Mouse (Mus musculus): ENCODE data around the gene Cherp.

Gene Cherp

GRCm38 (mm10) chr8:72474826-72475546, at the start of gene Cherp:
Gene Cherp (minus strand): TSS chr8:72475226.
- peak; percentile 99 for DNase-seq (ENCODE audit: low read depth)

DNA sequence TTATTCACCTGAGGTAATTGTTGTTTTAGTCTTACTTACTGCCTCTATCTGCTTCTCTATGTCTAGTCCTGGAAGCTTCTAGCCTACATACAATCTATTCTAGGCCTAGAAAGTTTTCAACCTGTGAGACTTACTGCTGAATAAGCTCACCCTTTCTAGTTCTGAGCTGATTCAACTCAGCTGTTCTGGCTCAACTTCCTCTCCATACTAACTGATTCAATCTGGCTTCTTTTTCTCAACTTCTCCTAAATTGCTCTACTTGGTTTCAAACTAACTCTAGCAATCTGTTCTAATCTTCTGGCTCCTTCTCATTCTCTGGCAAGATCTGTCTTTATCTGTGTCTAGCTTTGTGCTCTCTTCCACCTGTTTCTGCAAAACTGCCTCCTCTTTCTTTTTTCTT, 46.9 kb upstream of the Cherp start:
- DNase-seq (ENCODE audit: low read depth) = no peak

- no peak for DNase-seq (ENCODE audit: low read depth)
These were observed 42.5 kb upstream of the Cherp start for GRCm38 (mm10) chr8:72517421-72517988.

DNA sequence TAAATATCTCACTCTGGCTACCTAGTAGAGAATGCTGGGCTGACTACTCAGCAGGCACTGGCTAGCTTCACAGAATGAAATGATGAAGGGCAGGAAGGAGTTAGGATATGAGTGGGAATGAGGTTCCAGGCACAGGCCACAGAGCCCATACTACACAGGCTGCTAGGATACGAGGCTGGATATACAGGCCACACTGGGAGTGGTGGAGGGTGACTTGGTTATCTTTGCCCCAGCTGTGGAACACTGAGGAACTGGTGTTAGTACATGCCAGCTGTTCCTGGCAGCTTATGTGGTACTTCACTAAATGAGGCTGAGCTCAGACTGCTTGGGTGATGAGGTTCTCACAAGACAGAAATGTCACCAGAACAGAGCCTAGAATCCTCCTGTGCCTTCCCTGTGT, 38.1 kb upstream of the Cherp start:
- DNase-seq (ENCODE audit: low read depth) = no peak

DNA sequence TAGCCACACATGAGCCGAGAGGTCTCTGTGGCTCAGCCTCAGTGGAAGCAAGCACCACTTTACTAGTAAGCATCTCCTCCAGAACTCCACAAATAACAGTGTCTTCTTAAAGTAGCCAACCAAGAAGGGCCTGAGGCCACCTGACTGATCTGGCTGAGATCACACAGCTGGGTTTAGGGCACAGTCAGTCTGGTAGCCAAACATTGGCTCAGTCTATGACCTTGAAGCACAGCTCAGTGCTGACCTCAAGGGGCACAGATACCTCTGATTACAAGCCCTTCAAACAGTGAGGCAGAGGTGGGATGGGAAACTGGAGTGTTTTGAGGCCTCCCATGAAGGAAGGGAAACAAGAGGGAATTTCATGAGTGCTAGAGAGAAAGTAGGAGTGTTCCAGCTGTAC, 37.6 kb upstream of the Cherp start:
- no peak for DNase-seq (ENCODE audit: low read depth)

DNA sequence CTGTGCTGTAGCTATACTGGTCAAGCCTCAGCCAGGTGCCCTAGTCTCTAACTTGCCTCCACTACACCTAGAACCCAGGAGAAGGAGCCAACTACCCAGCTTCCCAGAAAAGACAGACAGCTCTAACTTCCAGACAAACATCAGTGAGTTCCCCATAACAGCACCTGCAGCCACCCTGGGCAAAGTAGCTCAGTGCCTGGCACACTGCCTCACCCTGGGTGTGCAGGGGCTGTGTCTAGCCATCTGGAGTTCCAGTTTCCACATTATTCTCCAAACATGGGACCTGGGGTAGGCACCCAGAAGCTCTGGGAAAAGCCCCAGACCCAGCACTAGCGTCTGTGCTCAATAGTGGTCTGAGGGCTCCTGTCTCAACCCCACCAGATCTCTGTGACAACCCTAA, 32.5 kb upstream of the Cherp start:
- no peak for DNase-seq (ENCODE audit: low read depth)

DNA sequence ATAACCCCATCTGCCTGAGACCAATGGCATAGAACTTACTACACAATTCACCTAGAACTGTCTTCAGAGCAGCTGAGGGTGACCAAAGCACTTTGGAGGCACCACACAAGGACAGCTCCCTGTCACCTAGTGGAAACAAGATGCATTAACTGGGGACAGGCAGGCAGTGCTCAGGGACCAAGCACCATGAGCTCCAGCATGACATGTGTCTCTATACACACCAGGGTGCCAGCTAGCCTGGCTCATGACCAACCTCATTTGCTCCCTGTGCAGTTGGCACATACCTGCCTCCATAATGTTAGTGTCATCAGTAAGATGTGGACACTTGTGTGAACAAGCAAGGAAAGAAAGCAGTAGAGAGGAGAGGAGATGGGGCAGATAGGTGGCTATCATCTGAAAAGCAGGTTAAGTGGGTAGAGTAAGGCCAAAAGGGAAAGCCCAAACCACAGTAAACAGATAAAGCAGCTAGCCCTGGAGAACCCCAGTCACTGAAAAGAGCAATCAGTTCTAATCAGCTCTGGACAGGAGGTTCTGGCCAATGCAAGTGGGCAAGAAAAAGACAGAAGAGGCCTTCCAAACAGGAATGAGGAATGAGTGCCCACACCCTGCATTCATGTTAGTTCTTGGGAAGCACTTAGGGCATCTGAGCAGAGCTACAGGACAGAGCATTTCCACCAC, 29.8 kb upstream of the Cherp start:
- DNase-seq (ENCODE audit: low read depth) = no peak

DNA sequence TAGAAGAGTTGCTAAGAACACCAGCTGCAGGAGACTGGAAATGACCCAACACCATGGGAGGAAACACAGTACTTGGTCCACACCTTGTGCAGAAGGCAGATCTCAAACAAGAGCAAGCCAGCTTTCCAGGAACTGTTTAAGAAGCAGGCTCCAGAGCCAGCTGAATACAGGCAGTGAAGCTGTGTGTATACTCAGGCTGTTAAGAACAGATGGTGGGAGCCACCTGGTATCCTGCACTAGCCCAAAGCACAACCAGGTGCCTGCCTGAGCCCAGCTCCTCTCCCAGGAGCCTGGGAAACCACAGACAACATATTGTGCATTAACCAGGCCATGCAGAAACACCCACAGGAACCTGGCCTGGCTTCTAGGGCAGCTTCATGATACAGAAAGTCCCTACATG, 29.1 kb upstream of the Cherp start:
- DNase-seq (ENCODE audit: low read depth) = no peak

DNA sequence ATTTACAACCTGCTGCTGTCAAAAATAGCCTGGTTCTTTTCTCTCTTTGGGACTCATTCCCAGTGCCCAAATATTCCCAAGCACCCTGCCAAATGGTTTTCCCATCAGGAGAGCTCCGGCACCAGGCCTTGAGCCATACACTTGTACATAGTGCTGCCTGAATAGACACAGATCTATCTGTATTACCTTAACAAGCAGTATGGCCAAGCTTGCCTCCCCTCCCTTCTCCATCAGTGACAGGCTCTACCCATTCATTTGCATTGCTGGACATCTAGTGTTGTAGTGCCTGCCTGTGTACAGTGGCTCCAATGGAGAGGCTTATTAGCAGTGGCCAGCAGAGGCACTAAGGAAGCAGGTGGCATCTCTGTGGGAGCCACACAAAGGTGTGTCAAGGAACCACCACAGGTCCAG, 25.5 kb upstream of the Cherp start:
- DNase-seq (ENCODE audit: low read depth) = no peak

DNA sequence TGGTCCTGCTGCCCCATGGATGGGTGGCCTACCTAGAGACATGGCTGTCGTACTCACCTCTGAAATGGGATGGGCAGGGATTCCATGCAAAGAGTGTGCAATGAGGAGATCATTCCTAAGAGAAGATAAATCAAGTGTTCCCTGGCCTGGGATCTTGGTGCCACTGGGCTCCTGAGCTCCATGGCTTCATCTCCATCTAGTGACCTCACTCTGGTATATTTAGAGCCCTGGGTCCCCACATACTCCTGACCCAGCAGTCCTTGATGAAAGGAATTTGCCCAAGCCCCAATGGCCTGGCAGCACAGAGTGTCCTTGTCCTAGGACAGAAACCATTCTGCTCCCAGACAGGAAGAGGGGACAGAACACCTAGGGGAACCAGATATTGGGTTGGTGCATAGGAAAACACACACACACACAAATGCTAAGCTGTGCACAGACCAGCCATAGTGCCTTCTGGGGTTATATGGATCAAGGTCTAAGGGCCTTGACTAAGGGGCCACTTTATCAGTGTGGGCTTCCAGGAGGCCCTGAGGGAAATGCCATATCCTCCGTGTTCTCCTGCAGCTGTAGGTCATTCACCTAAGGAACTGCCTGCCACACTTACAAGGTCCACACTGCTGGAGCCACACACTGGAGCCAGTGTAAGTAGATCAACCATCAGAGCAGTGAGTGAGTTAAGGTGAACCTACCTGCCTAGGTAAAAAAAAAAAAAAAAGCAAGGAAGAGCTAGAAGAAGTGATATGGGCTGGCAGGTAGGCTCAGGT, 24.7 kb upstream of the Cherp start:
- DNase-seq (ENCODE audit: low read depth) = no peak

DNA sequence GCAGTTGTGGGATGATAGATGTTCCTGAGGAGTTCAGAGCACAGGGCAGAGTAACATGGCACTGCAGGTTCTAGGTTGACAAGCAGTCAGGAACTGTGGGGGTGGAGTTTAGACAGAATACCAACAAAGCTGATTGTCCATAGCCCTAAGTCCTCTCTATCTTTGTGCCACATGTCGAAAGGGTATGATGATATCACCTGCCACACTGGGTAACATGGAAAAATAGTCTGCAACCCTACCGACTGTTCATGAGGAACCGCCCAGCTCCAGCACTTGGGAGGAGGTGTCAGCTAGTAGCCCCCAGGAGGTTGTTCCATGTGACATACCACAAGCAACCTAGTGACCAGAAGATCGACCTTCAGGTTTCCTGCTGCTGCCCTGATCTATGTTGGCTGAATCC, 23.5 kb upstream of the Cherp start:
- no peak for DNase-seq (ENCODE audit: low read depth)

GRCm38 (mm10) chr8:72497911-72498310, 22.9 kb upstream of the Cherp start:
- DNase-seq (ENCODE audit: low read depth) = no peak

DNA sequence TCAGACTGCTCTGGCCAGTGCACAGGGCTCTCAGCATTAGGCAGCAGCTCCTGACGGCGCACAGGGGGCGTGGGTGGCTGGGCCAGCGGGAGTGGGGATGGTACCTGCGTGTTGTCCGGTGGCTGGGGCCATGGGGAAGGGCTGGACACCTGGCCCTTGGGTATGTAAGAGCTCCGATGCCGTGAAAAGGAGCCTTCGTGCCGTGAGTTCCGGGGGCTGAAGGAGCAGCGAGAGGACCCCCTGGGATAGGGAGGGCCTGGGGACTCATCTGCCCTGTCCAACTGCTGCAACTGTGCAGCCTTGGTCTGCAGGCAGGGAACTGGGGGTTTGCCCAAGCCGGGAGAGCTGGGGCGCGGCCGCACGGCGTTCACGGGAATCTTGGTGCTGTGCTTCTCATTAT, 21.2 kb upstream of the Cherp start:
- no peak for DNase-seq (ENCODE audit: low read depth)

- no peak for DNase-seq (ENCODE audit: low read depth)
These were observed 20.5 kb upstream of the Cherp start for GRCm38 (mm10) chr8:72495411-72496111.

DNA sequence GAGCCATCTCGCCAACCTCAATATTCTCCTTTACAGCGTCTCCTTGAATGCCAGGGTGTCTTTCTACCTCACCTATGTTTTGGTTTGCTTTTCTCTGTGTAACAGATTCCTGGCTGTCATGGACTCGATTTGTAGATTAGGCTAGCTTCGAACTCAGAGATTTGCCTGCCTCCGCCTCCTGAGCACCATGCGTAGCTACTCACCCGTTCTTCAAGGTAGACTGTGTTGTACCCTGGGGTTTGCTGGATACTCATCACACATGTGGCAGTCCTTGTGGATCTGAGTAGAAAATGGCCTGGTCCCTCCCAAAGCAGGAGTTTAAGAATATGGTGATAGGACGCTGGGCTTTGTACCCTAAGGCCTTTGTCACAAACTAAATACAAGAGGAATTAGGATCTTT, 18.4 kb upstream of the Cherp start:
- no peak for DNase-seq (ENCODE audit: low read depth)

DNA sequence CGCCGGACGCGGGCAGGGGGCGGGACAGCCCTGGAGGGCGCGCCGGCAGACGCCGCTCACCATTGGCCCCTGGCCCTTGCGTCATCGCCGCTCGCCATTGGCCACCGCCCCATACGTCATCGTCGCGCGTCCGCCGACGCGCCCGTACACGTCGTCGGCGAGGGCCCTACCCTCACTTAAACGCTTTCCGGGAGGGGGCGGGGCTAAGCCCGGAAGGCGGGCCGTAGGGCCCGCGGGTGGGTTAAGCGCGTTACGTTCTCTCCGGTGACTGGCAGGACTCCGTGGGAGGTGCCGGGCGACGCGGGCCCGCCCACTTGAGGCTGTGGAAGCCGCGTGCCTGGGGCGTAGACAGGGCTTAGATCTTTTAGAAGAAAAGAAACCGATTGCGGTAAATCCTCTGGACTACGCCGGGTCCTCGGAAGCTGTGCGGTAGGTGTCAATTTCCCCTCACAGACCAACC, 17.6 kb upstream of the Cherp start:
- DNase-seq (ENCODE audit: low read depth) = peak; percentile 98

DNA sequence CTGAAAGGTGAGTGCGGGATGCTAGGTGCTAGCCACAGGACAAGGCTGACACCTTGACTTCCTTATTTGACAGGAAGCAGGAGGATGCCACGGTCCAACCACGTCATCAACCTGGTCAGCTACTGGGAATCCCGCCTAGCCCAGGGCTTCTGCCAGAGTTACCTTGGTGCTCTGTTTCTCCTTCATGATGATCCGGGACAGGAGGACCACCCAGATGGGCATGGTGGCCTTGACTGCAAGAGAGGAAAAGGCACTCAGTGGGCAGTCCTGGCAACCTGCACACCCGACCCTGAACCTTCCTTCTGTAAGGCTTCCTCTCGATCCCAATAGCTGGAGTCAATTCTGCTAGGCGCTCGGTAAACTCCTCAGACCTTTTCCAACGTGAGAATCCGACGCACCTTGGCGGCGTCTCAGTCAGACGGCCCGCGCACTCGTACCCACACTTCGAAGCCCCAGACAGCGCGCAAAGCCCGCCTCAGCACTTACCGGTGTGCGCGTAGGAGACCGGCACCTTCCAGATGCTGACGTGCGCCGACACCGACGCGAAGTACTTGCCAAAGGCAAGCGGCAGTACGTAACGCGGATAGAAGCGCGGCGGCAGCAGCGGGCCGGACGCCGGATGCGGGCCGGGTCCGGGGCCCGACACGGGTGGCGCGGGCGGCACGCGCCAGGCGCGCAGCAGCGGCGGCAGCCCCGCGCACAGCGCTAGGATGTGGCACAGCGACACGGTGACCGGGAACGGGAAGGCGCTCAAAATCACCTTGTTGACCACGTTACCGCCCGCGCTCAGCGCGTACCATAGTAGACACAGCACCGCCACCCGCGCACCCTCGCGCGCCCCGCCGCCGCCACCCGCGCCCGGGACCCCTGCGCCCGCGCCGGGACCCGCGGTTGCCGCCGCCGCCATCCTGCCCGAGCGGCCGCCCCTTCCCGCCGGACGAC, 16.9 kb upstream of the Cherp start, which contains the start of gene Slc35e1:
Gene Slc35e1 (minus strand): TSS at position 935 of the 942 bp plus-strand sequence.
- no peak for DNase-seq (ENCODE audit: low read depth)

DNA sequence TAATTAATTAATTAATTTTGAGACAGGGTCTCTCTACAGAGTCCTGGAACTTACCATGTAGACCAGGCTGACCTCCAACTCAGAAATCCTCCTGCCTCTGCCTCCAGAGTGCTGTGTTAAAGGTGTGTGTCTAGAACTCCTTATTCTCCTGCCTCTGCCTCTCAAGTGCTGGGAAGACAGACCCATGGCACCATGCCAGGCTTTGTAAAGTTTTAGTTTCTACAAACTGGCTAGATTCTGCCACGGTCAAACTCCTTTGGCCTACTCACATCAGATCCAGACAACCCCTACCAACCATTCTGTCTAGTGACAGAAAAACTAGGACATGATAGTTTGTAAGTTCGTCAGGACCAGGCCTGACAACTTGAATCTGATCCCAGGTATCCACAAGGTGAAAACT, 16.0 kb upstream of the Cherp start:
- DNase-seq (ENCODE audit: low read depth) = no peak

DNA sequence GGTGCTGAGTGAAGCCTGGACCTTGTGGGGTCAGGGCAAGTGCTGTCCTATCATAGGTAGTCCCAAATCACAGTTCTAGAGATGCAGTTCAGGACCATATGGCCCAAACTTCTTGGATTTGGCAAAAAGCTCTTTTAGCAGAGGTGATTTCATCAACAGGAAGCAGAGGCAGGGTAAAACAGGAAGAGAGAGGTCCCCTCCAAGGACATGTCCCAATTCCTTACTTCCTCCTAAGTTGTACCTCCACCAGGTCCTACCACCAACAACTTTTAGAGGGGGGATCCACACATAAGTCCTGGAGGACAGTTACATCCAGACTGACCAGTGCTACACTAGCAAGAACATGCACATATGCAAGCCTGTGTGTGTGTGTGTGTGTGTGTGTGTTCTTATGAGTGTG, 12.0 kb upstream of the Cherp start:
- no peak for DNase-seq (ENCODE audit: low read depth)

GRCm38 (mm10) chr8:72485456-72486199, 10.6 kb upstream of the Cherp start:
- DNase-seq (ENCODE audit: low read depth) = no peak
